Mouse (Mus musculus) right cerebral cortex, postnatal 10 days (tissue): Measurements from ENCODE around the gene Fbxl3.

Experiments
- DNase-seq, 2 experiments: peaks; one replicate each; pipeline ENCODE4 v3.0.0; 2021; ENCODE audit warnings: low spot score in 2 of 2

The Fbxl3 gene

GRCm38 (mm10) chr14:103099238-103099933 lies at the start of gene Fbxl3:
TSS of gene Fbxl3 (minus strand) at chr14:103099566.
- peak; percentile 84 to 86 for DNase-seq

GRCm38 (mm10) chr14:103131991-103132390 lies 32.6 kb upstream of the Fbxl3 start:
- peak; percentile 46 to 52 for DNase-seq

GRCm38 (mm10) chr14:103125756-103126155 lies 26.4 kb upstream of the Fbxl3 start:
- no peak for DNase-seq

GRCm38 (mm10) chr14:103114994-103115670 lies 15.8 kb upstream of the Fbxl3 start:
- no peak for DNase-seq

GRCm38 (mm10) chr14:103112606-103113363 lies 13.4 kb upstream of the Fbxl3 start:
- DNase-seq, result no peak

- no peak for DNase-seq
Observed at GRCm38 (mm10) chr14:103109971-103110370, 10.6 kb upstream of the Fbxl3 start.

GRCm38 (mm10) chr14:103106301-103106700 lies 6.9 kb upstream of the Fbxl3 start:
- no peak for DNase-seq

GRCm38 (mm10) chr14:103102731-103103335 lies 3.5 kb upstream of the Fbxl3 start:
- no peak for DNase-seq

GRCm38 (mm10) chr14:103102246-103102645 lies 2.9 kb upstream of the Fbxl3 start:
- DNase-seq, result no peak

- DNase-seq, result no peak
Observed at GRCm38 (mm10) chr14:103101171-103101570, 1.8 kb upstream of the Fbxl3 start.

GRCm38 (mm10) chr14:103100296-103100695 lies 930 bp upstream of the Fbxl3 start:
- no peak for DNase-seq

- DNase-seq, result peak; percentile 82 to 88
Observed at GRCm38 (mm10) chr14:103098587-103099235, 655 bp downstream of the Fbxl3 start.

- no peak for DNase-seq
Observed at GRCm38 (mm10) chr14:103098213-103098586, 1.2 kb downstream of the Fbxl3 start.

GRCm38 (mm10) chr14:103096621-103097020 lies 2.7 kb downstream of the Fbxl3 start:
- no peak for DNase-seq

GRCm38 (mm10) chr14:103095826-103096225 lies 3.5 kb downstream of the Fbxl3 start:
- no peak for DNase-seq

GRCm38 (mm10) chr14:103095036-103095435 lies 4.3 kb downstream of the Fbxl3 start:
- no peak for DNase-seq

GRCm38 (mm10) chr14:103093670-103094069 lies 5.7 kb downstream of the Fbxl3 start:
- DNase-seq, result no peak

GRCm38 (mm10) chr14:103093236-103093635 lies 6.1 kb downstream of the Fbxl3 start:
- no peak for DNase-seq

- no peak for DNase-seq
Observed at GRCm38 (mm10) chr14:103088624-103089023, 10.7 kb downstream of the Fbxl3 start.

GRCm38 (mm10) chr14:103087846-103088245 lies 11.5 kb downstream of the Fbxl3 start:
- DNase-seq, result no peak

GRCm38 (mm10) chr14:103086671-103087324 lies 12.6 kb downstream of the Fbxl3 start:
- DNase-seq, result no peak
